Mouse (Mus musculus) olfactory bulb, adult 2 months (tissue): ENCODE measurements around the gene Colq.

Experiments used
- CTCF ChIP-seq: fragments of 200-500 bp; IDR thresholded peaks from 2 replicates; pipeline ENCODE4 v1.5.1; 2012; ENCODE audit warnings: low read depth, mild to moderate bottlenecking, low read length, moderate library complexity; ENCODE audit not compliant: insufficient read depth
- POLR2A ChIP-seq: fragments of 200-500 bp; IDR thresholded peaks from 2 replicates; pipeline ENCODE4 v1.6.1; 2012; ENCODE audit warnings: mild to moderate bottlenecking, low read depth, low read length, moderate library complexity; ENCODE audit not compliant: insufficient read depth

- no peak for TF ChIP-seq CTCF
- no peak for TF ChIP-seq POLR2A
Observed at GRCm38 (mm10) chr14:31506456-31506855, 84.7 kb downstream of the Colq start.
